Mouse (Mus musculus) brain, adult 2 months (tissue): Measurements from ENCODE around the gene Thsd4.
"Not testable (repeated sequence)": the region's sequence is repeated elsewhere in the genome, so short reads cannot be mapped to it uniquely, and the experiment has no call there.

Experiments
- DNase-seq: peaks from one replicate; pipeline ENCODE4 v3.0.0; 2011; ENCODE audit warnings: low read depth, low spot score

The Thsd4 gene

DNA sequence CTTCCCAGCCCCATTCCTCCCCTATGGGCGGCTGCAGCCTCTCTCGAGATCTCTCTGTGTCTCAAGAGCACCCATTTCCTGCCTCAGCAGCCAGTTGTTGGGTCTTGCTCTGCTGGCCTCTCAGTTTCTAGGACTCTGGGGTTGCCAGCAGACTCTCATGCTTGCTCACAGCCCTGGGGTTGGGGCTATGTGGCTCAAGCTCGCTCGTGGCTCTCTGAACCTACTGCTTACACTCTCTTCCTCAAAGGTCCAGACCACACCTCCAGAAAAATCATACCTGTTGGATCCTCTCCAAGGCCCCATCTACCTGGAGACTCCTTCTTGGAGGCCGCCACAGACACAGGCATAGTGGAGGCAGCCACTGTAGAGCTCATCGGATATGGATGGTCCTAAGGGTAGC, 572.3 kb downstream of the Thsd4 start:
- no peak for DNase-seq

DNA sequence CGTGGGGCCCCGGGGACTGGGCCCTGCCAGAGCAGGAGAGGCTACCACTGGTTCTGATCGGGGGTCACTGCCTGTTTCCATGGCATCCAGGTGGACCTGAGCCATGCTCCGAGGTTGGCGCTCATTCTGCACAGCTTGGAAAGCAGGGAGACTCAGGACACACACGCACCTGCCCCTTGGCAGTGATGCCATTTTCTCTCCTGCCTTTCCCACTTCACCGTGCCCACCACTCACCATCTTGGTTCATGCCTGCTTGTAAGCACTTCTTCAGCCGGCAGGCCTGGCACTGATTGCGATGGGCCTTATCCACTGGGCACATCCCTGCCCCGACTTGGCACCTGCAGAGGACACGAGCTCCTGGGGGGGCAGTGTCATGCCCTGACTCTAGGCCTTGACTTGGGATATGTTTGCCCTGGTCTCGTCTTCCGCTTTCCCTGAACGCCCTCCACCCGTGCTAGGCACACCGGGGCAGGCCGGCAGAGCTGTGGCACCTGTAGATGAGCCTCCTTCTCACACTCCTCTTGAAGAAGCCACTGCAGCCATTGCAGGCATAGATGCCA, 573.1 kb downstream of the Thsd4 start:
- no peak for DNase-seq

DNA sequence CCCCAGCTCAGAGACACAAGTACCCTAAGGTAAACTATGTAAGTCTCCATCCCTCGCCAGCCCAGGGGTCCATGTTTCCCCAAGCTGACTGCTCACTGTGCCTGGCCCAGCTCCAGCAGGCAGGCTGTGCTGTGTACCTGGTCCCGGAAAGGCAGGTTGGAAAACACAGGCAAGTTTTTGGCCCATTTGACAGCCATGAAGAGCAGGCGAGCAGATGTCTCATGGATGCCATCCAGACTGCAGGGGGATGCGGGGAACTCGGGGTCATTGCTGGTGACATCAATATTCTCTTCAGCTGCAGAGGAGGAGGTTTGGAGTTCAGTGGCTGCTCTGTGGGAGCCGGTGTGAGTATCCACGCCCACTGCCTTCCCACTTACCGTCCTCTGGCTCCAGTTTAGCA, 573.6 kb downstream of the Thsd4 start:
- DNase-seq = no peak

DNA sequence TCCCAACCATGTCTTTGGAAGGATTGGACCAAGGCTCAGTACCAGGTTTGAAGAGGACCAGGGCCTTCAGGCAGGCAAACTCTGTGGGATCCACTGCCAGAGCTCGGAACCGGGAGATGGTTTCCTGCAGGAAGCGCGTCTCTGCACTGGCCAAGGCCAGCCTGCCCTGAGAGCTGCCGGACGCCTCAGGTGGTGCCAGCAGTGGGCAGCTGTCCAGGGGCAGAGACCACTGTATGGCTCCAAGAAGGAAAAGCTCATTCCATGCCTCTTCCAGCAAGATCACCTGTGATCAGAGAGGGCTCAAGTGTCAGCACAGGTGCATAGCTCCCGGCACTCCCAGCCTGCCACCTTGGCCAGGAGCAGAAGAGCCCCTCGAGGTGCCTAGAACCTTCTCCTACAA, 574.6 kb downstream of the Thsd4 start:
- no peak for DNase-seq

DNA sequence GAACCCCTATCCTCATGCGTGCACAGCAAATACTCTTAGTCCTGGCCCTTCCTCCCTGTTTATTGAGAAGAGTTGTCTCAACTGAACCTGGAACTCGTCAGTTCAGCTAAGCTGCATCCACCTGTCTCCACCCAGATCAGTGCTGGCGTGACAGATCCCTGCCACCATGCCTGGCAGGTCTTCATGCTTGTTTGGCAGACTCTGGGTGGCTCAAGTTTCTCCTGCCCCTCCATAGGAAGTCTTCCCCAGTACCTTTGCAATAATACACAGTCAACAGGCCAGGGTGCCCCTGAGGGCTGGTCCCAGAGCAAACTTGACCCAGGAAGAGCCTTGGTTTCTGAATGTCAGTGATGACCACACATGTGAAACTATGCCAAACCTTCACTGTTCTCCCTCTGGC, 576.6 kb downstream of the Thsd4 start:
- no peak for DNase-seq

DNA sequence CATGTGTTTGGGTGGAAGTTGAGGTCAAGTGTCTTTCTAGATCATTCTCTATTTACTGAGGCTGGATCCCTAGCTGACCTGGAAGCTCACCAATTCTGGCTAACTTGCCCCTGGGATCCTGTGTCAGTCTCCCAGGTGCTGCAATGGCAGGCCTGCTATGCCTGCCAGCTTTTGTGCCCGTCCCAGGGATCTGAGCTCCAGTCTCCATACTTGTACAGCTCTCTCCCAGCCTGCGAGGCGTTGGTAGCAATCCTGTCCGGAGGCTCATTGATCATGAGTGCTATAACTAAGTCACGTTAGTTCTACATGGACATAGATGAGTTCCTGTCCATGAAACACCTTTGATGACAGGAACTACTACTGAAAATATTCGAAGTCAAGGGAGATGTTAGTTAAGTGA, 578.0 kb downstream of the Thsd4 start:
- DNase-seq = no peak

DNA sequence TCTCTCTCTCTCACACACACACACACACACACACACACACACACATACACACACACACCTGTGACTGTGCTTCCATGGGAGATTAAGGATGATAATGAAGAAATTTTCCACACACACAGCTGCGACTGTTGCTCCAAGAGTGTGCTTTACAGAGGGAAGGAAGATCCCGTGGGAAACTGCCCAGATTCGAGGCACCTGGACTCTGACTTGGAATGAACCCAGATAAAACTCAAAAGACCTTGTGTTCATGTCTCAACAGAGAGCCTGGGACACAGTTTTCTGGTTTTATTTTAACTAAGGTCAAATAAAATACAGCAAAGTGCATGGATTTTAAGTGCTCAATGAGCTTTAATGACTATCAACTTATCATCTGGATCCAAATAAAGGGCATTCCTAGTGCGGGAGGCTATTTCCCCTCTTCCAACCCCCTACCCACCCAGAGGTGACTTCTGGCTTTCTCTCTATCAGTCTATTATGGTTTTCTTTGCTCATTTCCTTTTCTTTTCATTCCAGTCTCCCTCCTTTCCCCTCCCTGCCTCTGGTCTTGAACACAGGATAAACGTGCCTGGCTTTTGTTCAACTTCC, 579.3 kb downstream of the Thsd4 start:
- no peak for DNase-seq

DNA sequence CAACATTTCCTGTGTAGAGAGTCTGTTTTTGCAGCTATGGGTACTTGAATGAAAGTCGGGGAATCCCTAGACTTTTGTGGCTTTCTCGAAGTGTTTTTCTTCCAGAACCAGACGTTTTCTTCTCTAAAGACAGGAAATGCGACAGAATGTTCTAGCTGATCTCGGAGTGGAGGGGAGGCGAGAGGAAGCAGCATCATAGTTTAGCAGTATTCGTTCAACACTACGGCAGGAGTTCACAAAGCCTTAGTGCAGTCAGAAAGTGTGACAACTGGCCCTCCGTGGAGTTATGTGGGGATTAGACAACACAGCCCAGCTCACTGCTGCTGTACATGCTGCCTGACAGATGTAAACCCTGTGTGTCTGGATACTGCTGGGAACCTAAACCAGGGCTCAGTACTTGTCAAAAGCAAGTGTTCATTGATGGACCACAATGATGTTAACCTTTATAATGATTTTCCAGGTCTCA, 579.9 kb downstream of the Thsd4 start:
- no peak for DNase-seq

DNA sequence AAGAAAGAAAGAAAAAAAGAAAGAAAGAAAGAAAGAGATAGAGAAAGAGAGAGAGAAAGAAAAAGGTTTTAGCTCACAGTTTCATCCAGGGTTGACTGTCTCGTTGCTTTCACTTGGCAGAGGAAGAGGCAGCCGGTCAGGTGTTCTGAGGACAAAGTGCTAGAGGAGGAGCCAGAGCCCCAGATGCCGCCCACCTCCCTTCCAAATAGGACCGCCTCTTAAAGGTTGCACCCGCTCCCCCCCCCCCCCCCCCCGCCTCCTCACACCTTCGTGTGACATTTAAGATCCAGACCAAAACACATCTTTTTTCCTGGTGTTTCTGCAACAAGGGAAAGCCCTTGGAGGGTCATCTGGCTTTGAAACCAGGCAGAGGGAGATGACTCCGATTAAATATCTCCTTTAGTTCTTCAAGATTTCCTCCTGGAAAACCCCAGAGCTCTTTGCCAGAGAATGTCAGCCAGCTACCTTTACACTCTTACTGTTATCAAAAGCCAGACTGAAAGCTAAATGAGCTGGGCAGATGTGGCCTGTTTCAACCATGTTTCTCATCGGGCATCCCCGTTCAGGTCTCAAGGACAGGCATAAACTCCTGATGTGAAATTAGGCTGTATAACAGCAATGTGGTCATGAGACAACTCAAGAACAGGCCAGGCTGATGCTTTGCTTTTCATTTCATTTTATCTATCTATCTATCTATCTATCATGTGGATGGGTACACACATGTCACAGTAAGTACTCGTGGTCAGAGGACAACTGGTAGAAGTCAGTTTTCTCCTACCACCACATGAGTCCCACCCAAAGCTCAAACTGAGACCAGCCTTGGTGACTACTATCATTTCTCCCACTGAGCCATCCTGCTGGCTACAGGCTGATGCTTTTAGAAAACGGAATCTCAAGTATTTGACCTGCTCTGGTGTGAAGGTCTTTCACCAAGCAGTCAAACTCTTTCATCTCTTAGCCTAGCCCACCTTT, 580.6 kb downstream of the Thsd4 start:
- no peak for DNase-seq

DNA sequence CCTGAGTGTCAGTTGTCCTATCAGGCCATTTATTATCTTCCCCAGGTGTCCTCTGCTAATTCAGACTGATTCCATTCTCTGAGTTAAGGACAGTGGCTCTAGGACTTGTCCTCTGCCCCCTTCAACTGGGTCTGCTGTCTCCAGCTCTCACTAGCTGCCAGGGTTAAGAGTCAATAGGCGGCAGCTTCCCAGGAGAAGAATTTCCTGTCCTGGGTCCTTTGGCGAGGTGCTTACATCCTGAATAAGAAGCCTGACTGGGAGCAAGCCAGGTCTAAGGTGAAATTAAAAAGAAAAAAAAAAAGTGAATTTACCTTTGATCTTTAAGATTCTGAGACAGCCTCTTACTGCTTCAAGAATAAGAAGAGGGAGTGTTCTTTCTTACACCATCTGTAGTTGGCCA, 582.2 kb downstream of the Thsd4 start:
- no peak for DNase-seq

DNA sequence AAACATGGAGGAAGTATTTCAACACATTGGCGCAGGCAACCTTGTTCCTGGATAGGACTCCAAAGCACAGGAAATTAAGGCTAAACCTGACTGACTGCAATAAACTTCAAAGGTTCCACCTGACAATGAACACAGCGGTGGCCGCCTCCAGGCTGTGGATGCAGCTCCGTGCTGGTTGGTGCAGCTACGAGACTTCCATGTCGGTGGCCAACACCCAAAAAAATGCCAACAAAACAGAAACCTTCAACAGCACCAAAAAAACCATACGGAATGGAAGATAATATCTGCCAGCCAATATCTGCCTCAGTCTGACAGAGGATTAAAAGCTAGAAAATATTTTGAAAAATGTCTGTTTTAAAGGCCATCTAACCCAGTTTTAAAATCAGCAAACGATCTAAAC, 583.3 kb downstream of the Thsd4 start:
- no peak for DNase-seq

DNA sequence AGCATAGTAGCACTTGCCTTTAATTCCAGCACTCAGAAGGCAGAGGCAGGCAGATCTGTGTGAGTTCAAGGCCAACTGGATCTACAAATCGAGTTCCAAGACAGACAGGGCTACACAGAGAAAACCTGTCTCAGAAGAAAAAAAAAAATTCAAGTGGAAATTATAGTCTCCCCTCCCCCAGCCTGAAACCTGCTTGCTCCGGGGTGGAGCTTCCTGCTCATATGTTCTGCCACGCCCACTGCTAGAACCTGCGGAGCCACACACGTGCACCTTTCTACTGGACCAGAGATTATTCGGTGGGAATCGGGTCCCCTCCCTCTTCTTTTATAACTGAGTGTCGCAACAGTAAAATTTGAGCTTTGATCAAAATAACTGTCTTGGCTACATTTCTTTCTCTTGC, 586.0 kb downstream of the Thsd4 start:
- not testable (repeated sequence) for DNase-seq

DNA sequence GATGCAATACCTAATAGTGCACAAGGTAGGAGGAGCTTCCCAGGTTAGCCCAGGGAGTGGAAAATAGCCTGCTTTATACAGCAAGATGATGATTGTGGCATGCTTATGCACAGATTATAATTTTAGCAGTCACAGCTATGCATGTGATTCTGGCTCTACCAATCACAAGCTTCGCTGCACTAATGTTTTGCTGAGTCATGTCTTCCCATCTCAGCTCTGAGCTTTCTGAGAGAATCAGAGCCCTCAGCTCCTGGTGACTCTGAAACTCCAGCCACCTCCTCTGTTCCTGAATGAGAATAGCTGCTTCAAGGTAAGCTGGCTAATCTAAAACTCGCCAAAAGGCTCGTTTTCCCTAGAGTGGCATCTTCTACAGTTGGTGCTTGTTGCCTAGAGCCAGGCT, 591.6 kb downstream of the Thsd4 start:
- DNase-seq = peak; percentile 34
